Mouse (Mus musculus) midbrain, embryonic 10.5 days (tissue): ENCODE results near the gene Gga1. TPM values are rescaled to one million over a fixed set of nuclear protein-coding genes. Genes with fewer than 3 reads are reported as not detected.
"Not testable (repeated sequence)": the region's sequence is repeated elsewhere in the genome, so short reads cannot be mapped to it uniquely, and the experiment has no call there.

Experiments
- DNase-seq: peaks from one replicate; pipeline ENCODE4 v3.0.0-alpha.2; 2017; ENCODE audit warnings: low spot score
- H3K27ac ChIP-seq: fragments of 300-500 bp; sonication (generic); replicated peaks from 2 replicates; pipeline ENCODE4 v1.5.1; 2016; ENCODE audit warnings: mild to moderate bottlenecking
- H3K27me3 ChIP-seq: fragments of 300-500 bp; sonication (generic); 2 replicates; pipeline ENCODE4 v1.6.1; 2016; ENCODE audit warnings: low read depth, mild to moderate bottlenecking; ENCODE audit not compliant: poor library complexity, severe bottlenecking
- H3K36me3 ChIP-seq: fragments of 300-500 bp; sonication (generic); 2 replicates; pipeline ENCODE4 v1.6.1; 2016; ENCODE audit warnings: mild to moderate bottlenecking, moderate library complexity
- H3K4me1 ChIP-seq: fragments of 300-500 bp; sonication (generic); 2 replicates; pipeline ENCODE4 v1.6.1; 2016
- H3K4me3 ChIP-seq: fragments of 300-500 bp; sonication (generic); 2 replicates; pipeline ENCODE4 v1.5.1; 2016; ENCODE audit warnings: mild to moderate bottlenecking, moderate library complexity
- H3K9me3 ChIP-seq: fragments of 300-500 bp; sonication (generic); replicated peaks from 2 replicates; pipeline ENCODE4 v1.6.1; 2016; ENCODE audit warnings: mild to moderate bottlenecking
- WGBS: fragments of 180-500 bp; shearing (Covaris S2); methylation state at CpG from one replicate; pipeline ENCODE4 v1.1.7; 2016; 5-methylcytosine and 5-hydroxymethylcytosine counted together
- polyA plus RNA-seq: library from polyadenylated mRNA; unstranded; fragments of >200 nt; fragmentation: Nextera tagmentation; extraction: Ambion mirVana; gene quantifications from 2 replicates; pipeline ENCODE4 v1.2.1, GENCODE M21; 2016

The Gga1 gene
- polyA plus RNA-seq, 1 experiment from 2014 or later = 47.1 TPM

DNA sequence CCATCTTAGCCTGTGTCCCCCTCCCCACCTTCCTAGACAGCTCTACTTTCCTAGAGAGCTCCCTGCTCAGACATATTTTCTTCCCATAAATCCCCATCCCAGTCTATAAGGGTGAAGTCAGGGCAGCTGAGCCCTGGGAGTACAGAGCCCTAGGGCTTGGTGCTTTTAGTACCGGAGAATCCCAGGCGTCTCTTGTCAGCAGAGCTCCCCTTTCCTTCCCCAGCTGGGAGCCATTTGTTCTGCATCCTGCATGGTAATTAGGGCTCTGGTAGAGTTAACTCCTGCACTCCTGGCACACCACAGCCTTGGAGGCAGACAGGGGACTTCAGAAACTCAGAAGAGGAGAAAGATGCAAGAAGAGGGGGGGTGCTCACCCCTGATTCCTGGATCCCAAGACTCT is 37.2 kb upstream of the Gga1 start:
- WGBS = 0% methylated on average over 2 of the region's 2 CpGs
- Histone ChIP-seq H3K36me3 (no peaks in the 10 kb centered on the region), H3K9me3 (0 out of 2 replicates have a peak, but pooled peaks cover 5% of the 10 kb centered on the region), H3K4me1 (peaks cover 78% of the 10 kb centered on the region), H3K4me3 (no peak overlapping the region), H3K27ac (peak overlapping the region; percentile 70), H3K27me3 (peaks cover 58% of the 10 kb centered on the region)
- no peak for DNase-seq

DNA sequence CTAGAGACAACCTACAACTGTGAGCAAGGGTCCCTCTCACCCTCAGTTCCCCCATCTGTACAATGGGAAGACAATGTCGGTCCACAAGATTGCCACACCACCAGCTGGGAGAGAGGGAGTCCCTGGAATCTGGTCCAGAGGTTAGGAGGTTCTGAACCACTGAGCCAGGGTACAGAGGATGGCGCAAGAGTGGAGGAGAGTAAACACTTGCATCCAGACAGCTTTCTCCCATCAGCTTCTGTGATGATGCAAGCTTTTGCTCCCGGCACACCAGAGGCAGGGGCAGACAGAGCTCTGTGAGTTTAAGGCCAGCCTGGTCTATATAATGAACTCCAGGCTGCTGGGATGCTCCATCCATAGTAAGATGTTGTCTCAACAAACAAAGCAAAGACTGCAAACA is 36.7 kb upstream of the Gga1 start:
- H3K4me3 ChIP-seq = no peak overlapping the region
- 0 out of 2 replicates have a peak, but pooled peaks cover 5% of the 10 kb centered on the region for H3K9me3 ChIP-seq
- peaks cover 76% of the 10 kb centered on the region for H3K4me1 ChIP-seq
- no peak for DNase-seq
- H3K27ac ChIP-seq = no peak overlapping the region
- 55% methylated on average over 3 of the region's 3 CpGs for WGBS
- peaks cover 63% of the 10 kb centered on the region for H3K27me3 ChIP-seq
- H3K36me3 ChIP-seq = no peaks in the 10 kb centered on the region

- H3K27me3 ChIP-seq = peaks cover 68% of the 10 kb centered on the region
These were observed 36.2 kb upstream of the Gga1 start for GRCm38 (mm10) chr15:78840751-78841150.

GRCm38 (mm10) chr15:78841161-78841790 is 35.7 kb upstream of the Gga1 start:
- Histone ChIP-seq H3K27ac (0 out of 2 replicates have a peak overlapping the region, but pooled peaks have one; percentile 9), H3K36me3 (no peaks in the 10 kb centered on the region), H3K4me1 (peaks cover 76% of the 10 kb centered on the region), H3K9me3 (0 out of 2 replicates have a peak, but pooled peaks cover 5% of the 10 kb centered on the region), H3K27me3 (peaks cover 73% of the 10 kb centered on the region), H3K4me3 (no peak overlapping the region)
- no peak for DNase-seq
- 36% methylated on average over 6 of the region's 6 CpGs for WGBS

More at GRCm38 (mm10) chr15:78840751-78841150, 36.2 kb upstream of the Gga1 start:
- no peak for DNase-seq
- H3K9me3 ChIP-seq = 0 out of 2 replicates have a peak, but pooled peaks cover 5% of the 10 kb centered on the region
- peaks cover 76% of the 10 kb centered on the region for H3K4me1 ChIP-seq
- H3K27ac ChIP-seq = 0 out of 2 replicates have a peak overlapping the region, but pooled peaks have one; percentile 9
- H3K36me3 ChIP-seq = no peaks in the 10 kb centered on the region
- 60% methylated on average over 11 of the region's 11 CpGs for WGBS
- no peak overlapping the region for H3K4me3 ChIP-seq

GRCm38 (mm10) chr15:78842371-78843163 is 34.4 kb upstream of the Gga1 start, which contains the start of gene Cdc42ep1:
TSS of gene Cdc42ep1 (plus strand) at chr15:78842624.
- Histone ChIP-seq H3K27me3 (peaks cover 73% of the 10 kb centered on the region), H3K4me1 (peaks cover 72% of the 10 kb centered on the region), H3K9me3 (no peaks in the 10 kb centered on the region), H3K27ac (peak within 1 kb of the TSS; percentile 86), H3K4me3 (peak within 1 kb of the TSS; percentile 63), H3K36me3 (no peaks in the 10 kb centered on the region)
- peak; percentile 60 for DNase-seq
- under 1% methylated on average over 86 of the region's 86 CpGs for WGBS

DNA sequence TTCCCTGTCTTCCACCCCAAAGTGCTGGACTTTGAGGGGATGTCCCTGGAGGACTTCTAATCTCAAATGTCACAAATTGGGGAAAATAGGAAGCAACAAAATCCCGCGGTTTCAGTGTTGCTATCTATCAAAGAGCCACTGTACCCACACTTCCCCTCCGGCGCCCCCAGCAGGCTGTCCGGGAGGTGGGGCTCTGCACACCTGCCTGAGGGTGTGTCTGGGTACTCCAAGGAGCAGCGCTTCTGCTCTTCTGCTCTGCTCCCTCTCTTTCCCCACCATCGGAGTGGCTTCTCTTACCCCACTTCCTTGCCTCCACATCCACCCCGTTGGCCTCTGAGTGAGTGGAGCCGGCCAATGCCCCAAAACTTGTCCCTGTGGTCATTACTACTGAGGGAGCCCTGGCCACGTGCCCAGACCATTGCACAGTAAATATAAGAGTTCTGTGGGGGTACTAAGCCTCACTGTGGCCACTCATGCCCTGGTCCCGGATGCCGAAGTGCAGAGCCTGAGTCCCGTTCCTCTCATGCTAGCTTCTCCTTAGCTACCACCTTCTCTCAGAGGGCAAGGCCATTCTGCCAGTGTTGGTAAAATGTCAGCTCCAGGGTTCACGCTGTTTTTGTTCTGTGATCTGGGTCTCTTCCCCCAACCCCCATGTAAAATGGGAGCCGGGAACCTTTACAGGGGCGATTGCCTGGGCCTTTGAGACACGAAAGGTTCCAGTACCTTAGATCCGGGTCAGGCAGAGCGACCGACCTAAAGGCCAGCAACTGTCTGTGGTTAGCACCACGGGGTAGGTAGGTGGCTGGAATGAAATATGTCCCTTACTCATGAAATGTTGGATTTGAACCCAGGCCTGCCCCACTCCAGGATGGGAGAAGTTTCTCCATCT is 33.2 kb upstream of the Gga1 start:
- Histone ChIP-seq H3K27ac (0 out of 2 replicates have a peak overlapping the region, but pooled peaks have one; percentile 25), H3K4me1 (peaks cover 72% of the 10 kb centered on the region), H3K27me3 (peaks cover 71% of the 10 kb centered on the region), H3K4me3 (peak overlapping the region; percentile 63), H3K9me3 (no peaks in the 10 kb centered on the region), H3K36me3 (no peaks in the 10 kb centered on the region)
- no peak for DNase-seq
- whole genome bisulfite sequencing = 43% methylated on average over 21 of the region's 21 CpGs

GRCm38 (mm10) chr15:78844791-78845190 is 32.2 kb upstream of the Gga1 start:
- no peaks in the 10 kb centered on the region for H3K36me3 ChIP-seq
- DNase-seq = no peak
- no peak overlapping the region for H3K4me3 ChIP-seq
- H3K27ac ChIP-seq = no peak overlapping the region
- peaks cover 72% of the 10 kb centered on the region for H3K27me3 ChIP-seq
- WGBS = 48% methylated on average over 9 of the region's 9 CpGs
- peaks cover 71% of the 10 kb centered on the region for H3K4me1 ChIP-seq
- no peaks in the 10 kb centered on the region for H3K9me3 ChIP-seq

- Histone ChIP-seq H3K4me3 (no peak overlapping the region), H3K4me1 (peaks cover 71% of the 10 kb centered on the region), H3K27ac (peak overlapping the region; percentile 30; the same call in 1 of the 2 replicates), H3K27me3 (peaks cover 72% of the 10 kb centered on the region), H3K36me3 (no peaks in the 10 kb centered on the region), H3K9me3 (no peaks in the 10 kb centered on the region)
- DNase-seq = no peak
- WGBS = 80% methylated on average over 11 of the region's 11 CpGs
These were observed 31.7 kb upstream of the Gga1 start for GRCm38 (mm10) chr15:78845321-78845720.

DNA sequence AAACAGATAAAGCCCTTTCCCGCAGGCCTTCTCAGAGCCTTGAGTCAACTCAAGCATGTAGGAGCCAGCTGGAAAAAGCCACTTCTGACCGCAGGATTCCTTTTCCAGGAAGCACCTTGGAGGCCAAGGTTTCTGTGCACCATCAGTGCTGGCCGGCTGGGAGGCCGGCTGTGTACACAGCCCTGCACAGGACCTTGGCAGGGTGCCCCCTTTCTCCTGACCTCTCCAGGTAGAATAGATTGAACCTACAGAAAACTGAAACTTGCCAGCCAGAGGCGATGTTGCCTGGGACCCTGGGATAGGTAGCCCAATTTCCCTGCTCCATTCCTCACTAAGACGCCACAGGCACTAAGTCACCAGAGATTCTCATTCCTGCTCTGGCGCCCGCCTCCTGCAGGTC is 31.1 kb upstream of the Gga1 start:
- DNase-seq = no peak
- H3K27ac ChIP-seq = peak overlapping the region; percentile 30; the same call in 1 of the 2 replicates
- H3K9me3 ChIP-seq = no peaks in the 10 kb centered on the region
- 88% methylated on average over 8 of the region's 8 CpGs for WGBS
- no peaks in the 10 kb centered on the region for H3K36me3 ChIP-seq
- peaks cover 68% of the 10 kb centered on the region for H3K4me1 ChIP-seq
- H3K4me3 ChIP-seq = no peak overlapping the region
- H3K27me3 ChIP-seq = peaks cover 70% of the 10 kb centered on the region

DNA sequence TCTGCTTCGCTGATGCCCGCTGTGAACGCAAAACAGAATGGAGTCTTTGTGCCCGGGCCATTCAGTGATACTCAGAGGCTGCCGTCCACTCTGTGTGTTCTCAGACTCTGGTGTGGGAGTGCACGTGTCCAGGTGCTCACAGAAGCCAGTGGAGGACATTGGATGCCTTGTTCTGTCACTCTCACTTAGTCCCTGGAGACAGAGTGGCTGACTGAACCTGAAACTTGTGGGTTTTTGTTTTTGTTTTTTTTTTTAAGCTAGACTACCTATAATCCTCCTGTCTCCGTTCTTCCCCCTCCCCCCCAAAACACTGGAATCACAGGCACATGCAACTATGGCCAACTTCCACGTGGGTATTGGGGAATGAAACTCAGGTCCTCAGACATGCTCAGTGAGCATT is 30.6 kb upstream of the Gga1 start:
- WGBS = 89% methylated on average over 8 of the region's 8 CpGs
- no peaks in the 10 kb centered on the region for H3K9me3 ChIP-seq
- H3K27me3 ChIP-seq = peaks cover 70% of the 10 kb centered on the region

DNA sequence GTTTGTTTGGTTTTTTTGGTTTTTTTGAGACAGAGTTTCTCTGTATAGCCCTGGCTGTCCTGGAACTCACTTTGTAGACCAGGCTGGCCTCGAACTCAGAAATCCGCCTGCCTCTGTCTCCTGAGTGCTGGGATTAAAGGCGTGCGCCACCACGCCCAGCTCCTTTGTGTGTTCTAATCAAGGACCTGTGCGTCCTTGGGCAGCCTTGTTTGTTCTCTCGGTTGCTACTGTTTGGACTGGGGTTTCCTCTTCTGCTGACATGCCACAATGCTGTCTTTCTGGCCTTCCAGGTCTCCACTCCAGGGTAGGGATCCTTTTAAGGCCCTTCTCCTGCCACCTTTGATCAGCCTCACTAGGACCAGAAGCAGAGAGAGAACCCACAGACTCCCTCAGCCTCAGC is 30.2 kb upstream of the Gga1 start:
- peaks cover 66% of the 10 kb centered on the region for H3K27me3 ChIP-seq
- not testable (repeated sequence) for H3K4me3 ChIP-seq, H3K9me3 ChIP-seq, DNase-seq, H3K36me3 ChIP-seq
- 0 out of 2 replicates have a peak overlapping the region, but pooled peaks have one; percentile 38 for H3K27ac ChIP-seq
- H3K4me1 ChIP-seq = peaks cover 63% of the 10 kb centered on the region
- WGBS = 78% methylated on average over 7 of the region's 7 CpGs

More for the DNA sequence above, 30.6 kb upstream of the Gga1 start:
- H3K4me1 ChIP-seq = peaks cover 63% of the 10 kb centered on the region
- no peak overlapping the region; the same call in 1 of the 2 replicates for H3K27ac ChIP-seq
- no peak for DNase-seq
- H3K36me3 ChIP-seq = no peaks in the 10 kb centered on the region
- no peak overlapping the region for H3K4me3 ChIP-seq

DNA sequence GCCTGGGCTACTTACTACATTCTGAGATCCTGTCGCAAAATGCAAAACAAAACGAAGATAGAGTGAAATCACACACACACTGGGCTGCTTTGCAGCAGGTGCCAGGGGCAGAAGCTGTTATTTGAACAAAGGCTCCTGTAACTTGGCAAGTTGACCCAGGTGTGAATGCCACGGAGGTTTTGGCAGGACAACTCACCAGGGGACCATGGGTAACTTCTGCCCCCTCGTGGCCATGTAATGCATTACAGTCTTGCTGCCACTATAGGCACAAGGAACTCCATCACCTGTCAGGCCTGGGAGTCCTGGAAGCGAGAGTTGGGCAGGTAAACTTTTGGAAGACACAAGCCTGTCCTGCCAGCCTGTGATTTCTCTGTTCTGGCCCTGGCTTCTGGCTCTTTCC is 28.5 kb upstream of the Gga1 start:
- peak; percentile 77 for DNase-seq
- Histone ChIP-seq H3K4me1 (peaks cover 49% of the 10 kb centered on the region), H3K36me3 (no peaks in the 10 kb centered on the region), H3K27me3 (peaks cover 54% of the 10 kb centered on the region), H3K4me3 (no peak overlapping the region), H3K27ac (no peak overlapping the region), H3K9me3 (no peaks in the 10 kb centered on the region)
- WGBS = 25% methylated on average over 5 of the region's 5 CpGs
